Mouse (Mus musculus) kidney, adult 10 weeks (tissue): Measurements from ENCODE around the gene Ly75. TPM values are rescaled to one million over a fixed set of nuclear protein-coding genes. Genes with fewer than 3 reads are reported as not detected.

ENCODE experiments used
- polyA plus RNA-seq: library from polyadenylated mRNA; stranded (reverse); fragments of 350-450 nt; fragmentation: Illumina TruSeq; extraction: RNeasy Lipid Tissue Mini Kit (QIAGEN cat#74804); gene quantifications from one replicate; pipeline ENCODE4 v1.2.3, GENCODE M21; 2014; ENCODE audit warnings: low read depth, low replicate concordance

Gene Ly75
- 1.6 TPM for polyA plus RNA-seq

GRCm38 (mm10) chr2:60382858-60383669, at the start of gene Ly75:
TSS of gene Ly75 (minus strand) at chr2:60383303.

GRCm38 (mm10) chr2:60284467-60284821, 98.7 kb downstream of the Ly75 start, which contains the start of gene Cd302:
TSS of gene Cd302 (minus strand) at chr2:60284488.

Other genes with a start within 250 kb of the Ly75 start
- 49.0 TPM for gene Baz2b, start 173.5 kb downstream of the Ly75 start, polyA plus RNA-seq
- gene March7, start 173.4 kb downstream of the Ly75 start, polyA plus RNA-seq: 102 TPM
- 142 TPM for gene Cd302, start 98.8 kb downstream of the Ly75 start, polyA plus RNA-seq
- gene Pla2r1, start 170.0 kb upstream of the Ly75 start, polyA plus RNA-seq: 6.2 TPM